Mouse (Mus musculus): ENCODE results near the gene Olfr855. TPM values are rescaled to one million over a fixed set of nuclear protein-coding genes. Genes with fewer than 3 reads are reported as not detected.

Olfr855 gene
- not detected for polyA plus RNA-seq (2014; fragmentation: Illumina TruSeq; extraction: RNeasy Lipid Tissue Mini Kit (QIAGEN cat#74804); ENCODE audit: low read depth, low replicate concordance)

GRCm38 (mm10) chr9:19582317-19582716, at the start of gene Olfr855:
Gene Olfr855, plus strand, starts transcription at chr9:19582617.

GRCm38 (mm10) chr9:19540976-19541375, 41.4 kb upstream of the Olfr855 start, which contains the start of gene Olfr853:
Gene Olfr853, minus strand, starts transcription at chr9:19541076.

GRCm38 (mm10) chr9:19567282-19567681, 15.1 kb upstream of the Olfr855 start, which contains the start of gene Olfr854:
Gene Olfr854, minus strand, starts transcription at chr9:19567382.

GRCm38 (mm10) chr9:19621843-19622822, 39.7 kb downstream of the Olfr855 start, which contains the start of gene Zfp317:
Gene Zfp317, plus strand, starts transcription at chr9:19622102.

Other genes starting within 250 kb of the Olfr855 start
- gene Olfr845, start 246.2 kb upstream of the Olfr855 start, polyA plus RNA-seq (2014; fragmentation: Illumina TruSeq; extraction: RNeasy Lipid Tissue Mini Kit (QIAGEN cat#74804); ENCODE audit: low read depth, low replicate concordance), result not detected
- not detected for gene Olfr846, start 218.6 kb upstream of the Olfr855 start, polyA plus RNA-seq (2014; fragmentation: Illumina TruSeq; extraction: RNeasy Lipid Tissue Mini Kit (QIAGEN cat#74804); ENCODE audit: low read depth, low replicate concordance)
- not detected for gene Olfr847, start 203.9 kb upstream of the Olfr855 start, polyA plus RNA-seq (2014; fragmentation: Illumina TruSeq; extraction: RNeasy Lipid Tissue Mini Kit (QIAGEN cat#74804); ENCODE audit: low read depth, low replicate concordance)
- not detected for gene Olfr849, start 142.4 kb upstream of the Olfr855 start, polyA plus RNA-seq (2014; fragmentation: Illumina TruSeq; extraction: RNeasy Lipid Tissue Mini Kit (QIAGEN cat#74804); ENCODE audit: low read depth, low replicate concordance)
- not detected for gene Olfr850, start 104.4 kb upstream of the Olfr855 start, polyA plus RNA-seq (2014; fragmentation: Illumina TruSeq; extraction: RNeasy Lipid Tissue Mini Kit (QIAGEN cat#74804); ENCODE audit: low read depth, low replicate concordance)
- not detected for gene Olfr851, start 89.3 kb upstream of the Olfr855 start, polyA plus RNA-seq (2014; fragmentation: Illumina TruSeq; extraction: RNeasy Lipid Tissue Mini Kit (QIAGEN cat#74804); ENCODE audit: low read depth, low replicate concordance)
- gene Olfr853, start 41.5 kb upstream of the Olfr855 start, polyA plus RNA-seq (2014; fragmentation: Illumina TruSeq; extraction: RNeasy Lipid Tissue Mini Kit (QIAGEN cat#74804); ENCODE audit: low read depth, low replicate concordance), result not detected
- gene Olfr854, start 15.2 kb upstream of the Olfr855 start, polyA plus RNA-seq (2014; fragmentation: Illumina TruSeq; extraction: RNeasy Lipid Tissue Mini Kit (QIAGEN cat#74804); ENCODE audit: low read depth, low replicate concordance), result not detected
- 25.1 TPM for gene Zfp317, start 39.5 kb downstream of the Olfr855 start, polyA plus RNA-seq (2014; fragmentation: Illumina TruSeq; extraction: RNeasy Lipid Tissue Mini Kit (QIAGEN cat#74804); ENCODE audit: low read depth, low replicate concordance)
- not detected for gene Olfr857, start 126.8 kb downstream of the Olfr855 start, polyA plus RNA-seq (2014; fragmentation: Illumina TruSeq; extraction: RNeasy Lipid Tissue Mini Kit (QIAGEN cat#74804); ENCODE audit: low read depth, low replicate concordance)
- gene Olfr58, start 197.7 kb downstream of the Olfr855 start, polyA plus RNA-seq (2014; fragmentation: Illumina TruSeq; extraction: RNeasy Lipid Tissue Mini Kit (QIAGEN cat#74804); ENCODE audit: low read depth, low replicate concordance), result not detected
- gene Olfr859, start 222.3 kb downstream of the Olfr855 start, polyA plus RNA-seq (2014; fragmentation: Illumina TruSeq; extraction: RNeasy Lipid Tissue Mini Kit (QIAGEN cat#74804); ENCODE audit: low read depth, low replicate concordance), result not detected